Mouse (Mus musculus) neural tube, embryonic 10.5 days (tissue): ENCODE measurements around the gene Adgrg1.
A peak's percentile ranks its signal among the peaks of the same experiment; 100 is the strongest.

ENCODE experiments used
- DNase-seq: peaks from one replicate; pipeline ENCODE4 v3.0.0-alpha.2; 2017; ENCODE audit warnings: low spot score; ENCODE audit errors: extremely low spot score

The Adgrg1 gene

GRCm38 (mm10) chr8:94976651-94977417 lies 2.3 kb downstream of the Adgrg1 start:
- no peak for DNase-seq

GRCm38 (mm10) chr8:94978131-94978530 lies 3.6 kb downstream of the Adgrg1 start:
- no peak for DNase-seq

DNA sequence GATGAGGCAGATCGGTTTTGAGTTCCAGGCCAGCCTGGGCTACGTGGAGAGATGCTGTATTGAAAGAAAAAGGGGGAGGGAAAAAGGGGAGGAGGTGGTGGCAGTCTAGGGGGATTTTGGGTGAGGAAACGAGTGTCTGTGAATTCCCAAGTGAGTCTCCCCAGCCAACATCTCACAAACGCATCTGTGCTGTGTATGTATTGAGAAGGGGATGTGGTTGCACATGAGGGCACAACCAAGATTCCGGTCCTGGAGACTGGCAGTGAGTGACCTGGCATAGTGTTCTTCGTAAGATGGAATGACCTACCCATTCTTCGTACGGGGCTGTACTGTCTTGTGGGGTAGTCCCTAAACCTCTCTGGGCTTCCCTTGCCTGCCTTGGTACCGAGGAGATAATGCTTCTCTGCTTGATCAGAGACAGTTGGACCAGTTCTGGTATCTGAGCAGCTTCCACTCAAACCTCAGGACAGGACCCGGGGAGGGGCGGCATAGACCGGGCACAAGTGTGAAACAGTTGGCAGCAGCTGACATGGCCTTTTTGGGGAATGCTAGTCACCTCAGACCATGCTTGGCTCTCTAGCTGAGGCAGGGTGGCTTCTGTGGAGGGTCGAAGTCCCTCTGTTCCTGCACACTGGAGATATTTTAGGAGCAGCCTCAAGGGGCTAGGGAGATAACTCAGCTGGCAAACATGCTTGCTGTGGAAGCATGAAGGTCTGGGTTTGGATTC lies 4.2 kb downstream of the Adgrg1 start:
- DNase-seq: no peak

- DNase-seq: no peak
These were observed 5.6 kb downstream of the Adgrg1 start for GRCm38 (mm10) chr8:94980176-94980575.

DNA sequence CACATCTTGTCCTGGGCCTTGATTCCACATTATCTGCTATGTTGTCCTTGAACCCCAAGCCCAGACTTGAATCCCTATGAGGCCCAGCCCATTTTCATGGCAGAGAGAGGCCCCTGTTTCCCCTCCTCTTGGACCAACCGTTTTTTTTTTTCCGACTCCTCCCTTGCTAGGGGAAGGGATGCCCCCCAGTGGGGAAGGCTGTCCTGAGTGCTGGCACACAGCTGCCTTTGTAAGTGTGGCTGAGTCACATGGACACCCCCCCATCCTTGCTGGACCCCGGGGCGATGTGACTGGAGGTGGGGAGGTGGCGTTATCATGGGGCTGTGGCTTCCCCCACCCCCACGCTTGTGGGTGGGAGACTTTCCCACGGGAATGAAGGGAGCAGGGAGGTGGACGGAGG lies 6.4 kb downstream of the Adgrg1 start:
- no peak for DNase-seq

- DNase-seq: no peak
These were observed 7.3 kb downstream of the Adgrg1 start for GRCm38 (mm10) chr8:94981848-94982247.

DNA sequence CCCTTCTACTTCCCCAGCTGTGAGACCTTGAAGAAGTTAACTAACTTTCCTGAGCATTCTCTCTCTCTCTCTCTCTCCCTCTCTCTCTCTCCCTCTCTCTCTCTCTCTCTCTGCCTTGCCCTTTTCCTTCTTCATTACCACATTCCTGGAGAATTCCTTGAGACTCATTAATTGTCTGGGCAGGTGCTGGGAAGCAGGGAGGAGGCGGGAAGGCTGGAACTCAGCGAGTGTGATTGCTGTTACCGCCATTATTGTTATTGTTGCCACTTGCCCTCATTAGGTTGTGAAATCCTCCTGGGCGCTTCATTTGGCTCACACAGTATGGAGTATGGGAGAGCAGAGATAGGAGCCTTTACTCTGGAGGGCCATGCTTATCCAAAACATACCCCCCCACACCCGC lies 8.6 kb downstream of the Adgrg1 start:
- no peak for DNase-seq

DNA sequence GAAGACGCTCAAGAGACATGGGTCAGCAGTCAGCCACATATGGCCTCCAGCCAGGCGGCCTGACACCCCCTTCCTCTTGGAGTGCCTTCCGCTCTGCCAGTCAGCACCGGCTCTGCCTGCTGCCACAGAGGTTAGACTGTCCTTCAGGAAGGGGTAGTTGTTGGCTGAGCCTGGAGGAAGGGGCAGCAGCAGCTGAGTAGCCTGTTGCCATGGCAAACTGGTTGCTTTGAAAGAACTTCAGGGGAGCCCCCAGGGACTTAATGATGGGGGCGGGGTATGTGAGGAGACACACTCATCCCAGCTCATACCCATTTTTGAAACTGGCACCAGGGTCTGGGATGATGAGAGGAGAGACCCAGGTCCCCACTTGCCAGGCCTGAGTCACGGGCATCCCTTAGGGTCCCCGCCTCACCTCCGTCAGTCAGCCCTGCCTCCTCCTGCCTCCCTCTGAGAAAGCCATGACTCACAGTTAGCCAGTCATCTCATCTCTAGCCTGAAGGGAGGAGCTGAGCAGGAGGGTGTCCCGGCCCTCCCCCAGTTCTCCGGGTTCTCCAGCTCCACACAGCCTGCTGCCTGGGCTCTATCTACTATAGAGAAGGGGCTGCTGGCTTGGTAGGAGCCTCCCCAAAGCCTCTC lies 9.4 kb downstream of the Adgrg1 start:
- DNase-seq: no peak

DNA sequence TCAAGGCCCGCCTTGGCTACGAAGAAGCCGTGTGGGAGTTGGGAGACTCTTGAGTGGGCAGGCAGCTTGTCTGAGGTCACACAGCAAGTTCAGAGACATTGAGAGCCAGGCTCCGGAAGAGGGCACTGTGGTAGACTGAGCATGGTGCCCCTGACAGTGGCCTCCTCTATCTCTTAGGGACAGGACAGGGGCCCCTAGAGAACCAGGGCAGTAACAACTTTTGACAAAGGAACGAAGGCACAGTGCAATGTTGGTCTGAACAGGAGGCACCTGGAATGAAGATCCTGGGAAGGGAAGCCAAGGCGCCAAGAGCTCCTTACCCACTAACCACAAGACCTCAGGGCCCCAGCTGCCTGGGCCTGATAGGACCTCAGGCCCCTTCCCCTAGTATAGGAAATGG lies 10.5 kb downstream of the Adgrg1 start:
- DNase-seq: no peak

GRCm38 (mm10) chr8:94986676-94987075 lies 12.1 kb downstream of the Adgrg1 start:
- no peak for DNase-seq

DNA sequence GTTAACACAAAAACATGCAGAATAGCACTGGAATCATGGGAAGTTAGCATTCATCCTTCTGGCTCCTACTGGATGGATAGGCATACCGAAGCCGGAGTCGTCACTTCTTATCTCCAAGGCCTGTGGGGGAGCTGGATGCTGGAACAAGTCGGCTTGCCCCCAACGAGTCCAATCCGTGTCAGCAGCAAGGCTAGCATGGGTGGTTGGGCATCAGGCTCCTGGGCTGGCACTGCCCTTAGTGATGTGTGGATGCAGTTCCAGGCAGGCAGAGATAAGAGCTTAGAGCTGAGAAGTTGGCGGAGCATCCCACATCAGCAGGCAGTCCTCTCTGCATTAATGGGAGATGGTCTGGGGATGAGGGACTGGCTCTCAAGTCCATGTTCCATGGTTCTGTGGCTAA lies 13.0 kb downstream of the Adgrg1 start:
- no peak for DNase-seq

- no peak for DNase-seq
These were observed 14.1 kb downstream of the Adgrg1 start for GRCm38 (mm10) chr8:94988619-94989018.

- DNase-seq: no peak
These were observed 15.2 kb downstream of the Adgrg1 start for GRCm38 (mm10) chr8:94989711-94990110.

DNA sequence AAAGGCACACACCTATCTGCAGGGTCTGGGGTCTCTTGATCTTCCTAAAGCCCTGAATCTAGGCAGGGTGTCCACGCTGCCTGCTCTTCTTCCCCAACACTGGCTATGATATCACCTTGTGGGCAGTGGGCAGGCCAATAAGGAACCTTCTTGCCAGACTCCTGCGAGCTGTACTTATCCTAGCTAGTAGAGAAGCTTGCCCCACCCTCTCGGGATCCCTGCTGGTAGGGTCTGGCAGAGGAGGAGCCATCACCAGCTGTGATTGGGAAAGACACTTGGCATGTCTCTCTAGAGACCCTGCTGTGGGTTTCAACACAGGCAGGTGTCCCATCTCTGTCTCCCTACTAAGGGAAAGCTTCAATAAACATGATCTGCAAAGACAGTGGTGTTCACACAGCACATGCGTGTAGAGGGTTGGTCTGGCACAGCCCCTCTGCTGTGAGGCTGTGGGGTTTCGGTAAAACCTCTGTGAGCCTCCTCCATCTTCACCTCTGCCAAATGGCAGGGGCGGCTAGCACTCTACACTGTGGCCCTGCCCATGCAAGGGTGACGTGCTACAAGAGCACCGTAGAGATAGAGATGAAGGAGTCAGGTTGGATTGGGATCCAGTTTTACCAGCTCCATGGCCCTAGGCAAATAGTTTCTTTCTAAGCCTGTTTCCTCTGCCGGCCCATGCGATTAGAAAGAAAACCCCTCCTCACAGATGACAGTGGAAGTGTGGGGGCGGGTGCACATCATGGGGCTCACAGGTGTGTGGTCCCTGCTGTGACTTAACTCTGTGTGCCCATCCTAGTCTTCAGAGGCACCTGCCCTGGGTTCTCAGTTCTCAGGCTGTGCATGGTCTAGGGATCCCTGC lies 16.3 kb downstream of the Adgrg1 start:
- no peak for DNase-seq

- DNase-seq: no peak
These were observed 17.0 kb downstream of the Adgrg1 start for GRCm38 (mm10) chr8:94991454-94991994.

GRCm38 (mm10) chr8:94992010-94992409 lies 17.5 kb downstream of the Adgrg1 start:
- DNase-seq: no peak

GRCm38 (mm10) chr8:94992534-94992933 lies 18.0 kb downstream of the Adgrg1 start:
- DNase-seq: no peak

GRCm38 (mm10) chr8:94992996-94993724 lies 18.6 kb downstream of the Adgrg1 start:
- DNase-seq: no peak

- DNase-seq: peak; percentile 88
These were observed 19.5 kb downstream of the Adgrg1 start for GRCm38 (mm10) chr8:94994006-94994405.

DNA sequence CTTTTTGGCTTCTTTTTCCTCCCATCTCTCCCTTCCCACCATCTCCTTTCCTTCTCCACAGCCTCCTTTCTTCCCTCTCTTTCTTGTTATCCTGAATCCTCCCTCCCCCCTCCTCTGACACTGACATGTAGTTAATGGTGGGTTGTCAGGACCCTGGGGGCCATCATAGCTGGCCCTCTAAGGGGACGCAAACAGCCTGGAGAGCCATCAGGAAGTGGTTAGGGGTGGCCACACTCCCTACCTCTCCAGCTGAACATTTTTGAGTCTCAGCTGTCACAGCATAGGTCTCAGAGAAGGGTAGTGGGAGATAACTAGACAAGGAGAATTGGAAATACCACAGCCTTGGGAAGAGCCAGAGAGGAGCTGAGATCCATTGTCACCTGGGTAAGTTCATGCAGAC lies 20.0 kb downstream of the Adgrg1 start:
- DNase-seq: no peak
